Mouse (Mus musculus): ENCODE results near the gene Spsb1. TPM values are rescaled to one million over a fixed set of nuclear protein-coding genes. Genes with fewer than 3 reads are reported as not detected.

The Spsb1 gene
- polyA plus RNA-seq, 1 experiment from 2014 or later = 7.5 TPM

DNA sequence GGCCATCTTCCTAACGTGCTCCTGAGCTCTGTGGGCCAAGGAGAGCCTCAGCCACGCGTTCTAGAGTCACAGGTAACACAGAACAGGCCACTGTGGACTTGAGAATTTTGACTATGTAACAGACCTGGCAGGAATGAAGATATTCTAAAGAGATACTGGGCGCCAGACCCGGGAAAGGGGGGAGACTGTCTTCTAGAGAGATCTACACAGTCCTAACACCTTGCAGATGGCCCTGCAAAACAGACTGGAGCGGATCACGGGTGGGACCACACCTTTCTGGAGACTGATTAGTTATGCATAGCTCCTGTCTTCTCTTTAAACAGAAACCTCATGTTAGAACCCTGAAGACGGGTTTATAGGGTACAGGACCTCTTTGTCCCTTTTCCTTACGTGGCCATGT, 100.1 kb downstream of the Spsb1 start:
- Histone ChIP-seq H3K9ac (ENCODE audit: low read length) (peak overlapping the region; percentile 45), H3K27ac (ENCODE audit: low read depth, low read length) (peak overlapping the region; percentile 37; the same call in 1 of the 2 replicates), H3K4me2 (ENCODE audit: low read depth, low read length, severe bottlenecking) (peak overlapping the region; percentile 55), H3K4me1 (replicated peaks; ENCODE audit: control insufficient read depth, insufficient read depth, low read length) (peaks cover 6% of the 10 kb centered on the region; the same call in 1 of the 2 replicates), H3K27me3 (ENCODE audit: control insufficient read depth, insufficient read depth, low read length) (no peaks in the 10 kb centered on the region), H3K9me3 (ENCODE audit: control insufficient read depth, low read length) (no peaks in the 10 kb centered on the region), H3K4me3 (ENCODE audit: low read depth, low read length) (peak overlapping the region; percentile 27), H3K36me3 (ENCODE audit: control insufficient read depth, insufficient read depth, low read length) (no peaks in the 10 kb centered on the region)
- no peak for ATAC-seq (replicated peaks; ENCODE audit: low FRiP score)
- 57% methylated on average over 9 of the region's 9 CpGs for WGBS
- DNase-seq (ENCODE audit: low spot score) = no peak

GRCm38 (mm10) chr4:149854301-149854708, 100.5 kb downstream of the Spsb1 start:
- peak; percentile 89 for ATAC-seq (replicated peaks; ENCODE audit: low FRiP score)
- Histone ChIP-seq H3K27ac (ENCODE audit: low read depth, low read length) (peak overlapping the region; percentile 37; the same call in 1 of the 2 replicates), H3K9ac (ENCODE audit: low read length) (peak overlapping the region; percentile 45)

DNA sequence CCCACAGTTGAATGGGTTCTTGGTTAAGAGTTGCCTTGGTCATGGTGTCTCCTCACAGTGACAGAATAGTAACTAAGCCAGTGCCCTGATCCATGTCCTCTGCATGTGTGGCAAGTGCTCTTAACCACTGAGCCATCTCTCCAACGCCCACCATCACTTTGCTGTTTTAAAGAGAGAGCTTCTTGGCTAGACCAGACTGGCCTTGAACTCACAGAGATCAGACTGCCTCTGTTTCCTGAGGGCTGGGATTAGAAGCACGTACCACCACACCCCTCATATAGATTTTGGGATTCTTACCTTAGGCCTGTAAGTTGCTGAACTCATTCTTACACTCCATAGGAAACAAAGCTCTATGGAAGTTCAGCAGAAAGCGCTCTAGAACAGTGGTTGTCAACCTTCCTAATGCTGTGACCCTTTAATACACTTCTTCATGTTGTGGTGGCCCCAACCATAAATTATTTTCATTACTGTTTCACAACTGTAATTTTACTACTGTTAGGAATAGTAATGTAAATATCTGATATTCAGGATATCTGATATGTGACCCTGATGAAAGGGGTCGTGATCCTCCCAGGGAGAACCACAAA, 101.1 kb downstream of the Spsb1 start:
- ATAC-seq (replicated peaks; ENCODE audit: low FRiP score) = no peak; the same call in 1 of the 2 replicates
- H3K9ac ChIP-seq (ENCODE audit: low read length) = no peak overlapping the region
- 0 out of 2 replicates have a peak overlapping the region, but pooled peaks have one; percentile 27 for H3K4me3 ChIP-seq (ENCODE audit: low read depth, low read length)
- no peaks in the 10 kb centered on the region for H3K36me3 ChIP-seq (ENCODE audit: control insufficient read depth, insufficient read depth, low read length)
- peak overlapping the region; percentile 55; the same call in 1 of the 2 replicates for H3K4me2 ChIP-seq (ENCODE audit: low read depth, low read length, severe bottlenecking)
- no peaks in the 10 kb centered on the region for H3K9me3 ChIP-seq (ENCODE audit: control insufficient read depth, low read length)
- no peak for DNase-seq (ENCODE audit: low spot score)
- no peak overlapping the region for H3K27ac ChIP-seq (ENCODE audit: low read depth, low read length)
- H3K4me1 ChIP-seq (replicated peaks; ENCODE audit: control insufficient read depth, insufficient read depth, low read length) = peaks cover 6% of the 10 kb centered on the region; the same call in 1 of the 2 replicates
- H3K27me3 ChIP-seq (ENCODE audit: control insufficient read depth, insufficient read depth, low read length) = no peaks in the 10 kb centered on the region
- 62% methylated on average over 4 of the region's 4 CpGs for WGBS

More at GRCm38 (mm10) chr4:149854301-149854708, 100.5 kb downstream of the Spsb1 start:
- no peaks in the 10 kb centered on the region for H3K9me3 ChIP-seq (ENCODE audit: control insufficient read depth, low read length)
- H3K36me3 ChIP-seq (ENCODE audit: control insufficient read depth, insufficient read depth, low read length) = no peaks in the 10 kb centered on the region
- H3K4me1 ChIP-seq (replicated peaks; ENCODE audit: control insufficient read depth, insufficient read depth, low read length) = peaks cover 6% of the 10 kb centered on the region; the same call in 1 of the 2 replicates
- peak overlapping the region; percentile 55 for H3K4me2 ChIP-seq (ENCODE audit: low read depth, low read length, severe bottlenecking)
- under 1% methylated on average over 21 of the region's 21 CpGs for WGBS
- H3K27me3 ChIP-seq (ENCODE audit: control insufficient read depth, insufficient read depth, low read length) = no peaks in the 10 kb centered on the region
- H3K4me3 ChIP-seq (ENCODE audit: low read depth, low read length) = peak overlapping the region; percentile 27
- DNase-seq (ENCODE audit: low spot score) = peak; percentile 87

GRCm38 (mm10) chr4:149851554-149851953, 103.3 kb downstream of the Spsb1 start:
- H3K4me3 ChIP-seq (ENCODE audit: low read depth, low read length) = no peak overlapping the region
- H3K36me3 ChIP-seq (ENCODE audit: control insufficient read depth, insufficient read depth, low read length) = no peaks in the 10 kb centered on the region
- no peaks in the 10 kb centered on the region for H3K27me3 ChIP-seq (ENCODE audit: control insufficient read depth, insufficient read depth, low read length)
- H3K4me2 ChIP-seq (ENCODE audit: low read depth, low read length, severe bottlenecking) = no peak overlapping the region
- no peaks in the 10 kb centered on the region for H3K9me3 ChIP-seq (ENCODE audit: control insufficient read depth, low read length)
- 86% methylated on average over 8 of the region's 8 CpGs for WGBS
- H3K27ac ChIP-seq (ENCODE audit: low read depth, low read length) = no peak overlapping the region
- H3K4me1 ChIP-seq (replicated peaks; ENCODE audit: control insufficient read depth, insufficient read depth, low read length) = peaks cover 6% of the 10 kb centered on the region; the same call in 1 of the 2 replicates
- DNase-seq (ENCODE audit: low spot score) (no peak), ATAC-seq (replicated peaks; ENCODE audit: low FRiP score) (no peak)
- H3K9ac ChIP-seq (ENCODE audit: low read length) = no peak overlapping the region

- no peaks in the 10 kb centered on the region for H3K36me3 ChIP-seq (ENCODE audit: control insufficient read depth, insufficient read depth, low read length)
- peaks cover 6% of the 10 kb centered on the region; the same call in 1 of the 2 replicates for H3K4me1 ChIP-seq (replicated peaks; ENCODE audit: control insufficient read depth, insufficient read depth, low read length)
- no peak for DNase-seq (ENCODE audit: low spot score)
- no peak for ATAC-seq (replicated peaks; ENCODE audit: low FRiP score)
- H3K9ac ChIP-seq (ENCODE audit: low read length) = no peak overlapping the region
- no peaks in the 10 kb centered on the region for H3K9me3 ChIP-seq (ENCODE audit: control insufficient read depth, low read length)
- H3K4me2 ChIP-seq (ENCODE audit: low read depth, low read length, severe bottlenecking) = no peak overlapping the region
- no peak overlapping the region for H3K27ac ChIP-seq (ENCODE audit: low read depth, low read length)
- 77% methylated on average over 10 of the region's 10 CpGs for WGBS
- H3K27me3 ChIP-seq (ENCODE audit: control insufficient read depth, insufficient read depth, low read length) = no peaks in the 10 kb centered on the region
- no peak overlapping the region for H3K4me3 ChIP-seq (ENCODE audit: low read depth, low read length)
Observed at GRCm38 (mm10) chr4:149850674-149851073, 104.2 kb downstream of the Spsb1 start.

DNA sequence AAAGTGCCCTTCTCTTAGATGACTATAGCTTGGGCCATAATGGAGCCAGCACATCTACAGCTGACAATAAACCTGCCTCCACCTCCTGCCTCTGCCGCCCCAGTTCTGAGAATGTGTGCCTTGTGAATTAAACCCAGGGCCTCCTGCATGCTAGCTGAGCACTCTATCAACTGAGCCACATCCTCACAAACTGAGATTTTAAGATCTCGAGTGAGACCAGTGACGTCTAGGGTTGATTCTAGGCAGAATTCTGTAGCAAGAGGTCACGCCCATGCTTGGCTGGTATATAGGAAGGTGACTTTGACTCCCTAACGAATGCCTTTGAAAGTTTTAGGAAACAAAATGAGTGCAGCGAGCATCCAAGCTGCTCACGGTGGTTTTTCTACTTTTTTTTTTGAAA, 104.8 kb downstream of the Spsb1 start:
- Histone ChIP-seq H3K4me3 (ENCODE audit: low read depth, low read length) (no peak overlapping the region), H3K9me3 (ENCODE audit: control insufficient read depth, low read length) (no peaks in the 10 kb centered on the region), H3K4me2 (ENCODE audit: low read depth, low read length, severe bottlenecking) (no peak overlapping the region), H3K4me1 (replicated peaks; ENCODE audit: control insufficient read depth, insufficient read depth, low read length) (peaks cover 6% of the 10 kb centered on the region; the same call in 1 of the 2 replicates), H3K27me3 (ENCODE audit: control insufficient read depth, insufficient read depth, low read length) (no peaks in the 10 kb centered on the region), H3K9ac (ENCODE audit: low read length) (no peak overlapping the region), H3K36me3 (ENCODE audit: control insufficient read depth, insufficient read depth, low read length) (no peaks in the 10 kb centered on the region), H3K27ac (ENCODE audit: low read depth, low read length) (no peak overlapping the region)
- ATAC-seq (replicated peaks; ENCODE audit: low FRiP score) (no peak), DNase-seq (ENCODE audit: low spot score) (no peak)
- WGBS = 89% methylated on average over 7 of the region's 7 CpGs

DNA sequence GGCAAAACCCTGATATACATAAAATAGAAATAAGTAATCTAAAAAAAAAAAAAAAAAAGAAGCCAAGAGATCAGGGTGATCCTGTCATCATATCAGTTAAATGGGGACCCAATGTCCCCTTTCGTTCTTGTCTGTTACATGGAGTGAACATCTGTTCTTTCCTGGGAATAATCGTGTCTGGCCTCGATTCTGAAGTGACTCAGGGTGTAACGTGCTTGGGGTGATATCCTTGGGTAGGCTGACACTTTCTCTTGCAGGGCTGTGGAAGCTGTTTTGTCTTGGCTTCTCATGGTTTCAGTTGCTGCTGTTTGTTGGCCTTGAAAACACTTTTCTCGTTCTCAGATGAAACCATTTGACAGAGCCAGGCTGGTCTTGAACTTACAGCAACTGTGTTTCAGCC, 105.8 kb downstream of the Spsb1 start:
- no peak for ATAC-seq (replicated peaks; ENCODE audit: low FRiP score)
- Histone ChIP-seq H3K4me2 (ENCODE audit: low read depth, low read length, severe bottlenecking) (no peak overlapping the region), H3K4me1 (replicated peaks; ENCODE audit: control insufficient read depth, insufficient read depth, low read length) (peaks cover under 1% of the 10 kb centered on the region; the same call in 1 of the 2 replicates), H3K4me3 (ENCODE audit: low read depth, low read length) (no peak overlapping the region), H3K36me3 (ENCODE audit: control insufficient read depth, insufficient read depth, low read length) (no peaks in the 10 kb centered on the region), H3K27me3 (ENCODE audit: control insufficient read depth, insufficient read depth, low read length) (no peaks in the 10 kb centered on the region), H3K9ac (ENCODE audit: low read length) (no peak overlapping the region), H3K27ac (ENCODE audit: low read depth, low read length) (no peak overlapping the region), H3K9me3 (ENCODE audit: control insufficient read depth, low read length) (no peaks in the 10 kb centered on the region)
- DNase-seq (ENCODE audit: low spot score) = no peak
- 93% methylated on average over 5 of the region's 5 CpGs for WGBS

DNA sequence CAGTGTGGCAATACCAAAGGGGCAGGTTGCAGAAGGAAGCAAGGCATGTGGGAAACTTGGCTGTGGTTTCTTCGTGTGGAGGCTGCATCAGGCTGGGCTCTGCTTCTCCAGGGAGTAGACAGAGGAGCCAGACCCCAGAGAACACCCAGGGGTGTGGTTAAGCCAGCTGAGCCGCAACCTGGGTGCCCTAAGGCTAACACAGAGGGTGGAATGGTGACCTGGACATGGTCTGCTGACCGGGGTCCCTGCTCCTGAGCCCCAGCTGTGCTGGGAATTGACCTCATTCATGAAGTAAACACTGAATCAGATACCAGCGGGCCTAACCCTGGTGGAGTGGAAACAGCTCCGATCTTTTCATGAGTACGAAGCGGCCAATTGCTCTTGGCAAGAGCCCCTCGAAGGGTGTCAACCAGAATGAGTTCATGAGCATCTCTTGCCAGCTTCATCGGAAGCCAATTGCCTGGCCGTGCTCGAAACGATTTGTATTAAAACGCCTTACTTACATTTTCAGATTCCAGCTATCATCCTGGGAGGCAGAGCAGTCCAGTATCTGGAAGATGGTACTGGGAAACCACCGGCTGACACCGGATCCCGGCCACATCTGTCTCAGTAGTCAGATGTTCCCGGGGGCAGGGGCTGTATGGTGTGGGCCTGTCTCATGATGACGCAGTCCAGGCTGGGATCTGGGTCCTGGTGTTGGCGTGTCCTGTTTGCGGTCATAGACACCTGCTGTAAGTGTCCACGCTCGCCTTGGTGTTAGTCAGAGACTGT, 107.8 kb downstream of the Spsb1 start:
- Histone ChIP-seq H3K27me3 (ENCODE audit: control insufficient read depth, insufficient read depth, low read length) (no peaks in the 10 kb centered on the region), H3K36me3 (ENCODE audit: control insufficient read depth, insufficient read depth, low read length) (no peaks in the 10 kb centered on the region), H3K4me3 (ENCODE audit: low read depth, low read length) (no peak overlapping the region), H3K9ac (ENCODE audit: low read length) (no peak overlapping the region), H3K9me3 (ENCODE audit: control insufficient read depth, low read length) (no peaks in the 10 kb centered on the region), H3K27ac (ENCODE audit: low read depth, low read length) (no peak overlapping the region), H3K4me2 (ENCODE audit: low read depth, low read length, severe bottlenecking) (no peak overlapping the region), H3K4me1 (replicated peaks; ENCODE audit: control insufficient read depth, insufficient read depth, low read length) (no peaks in the 10 kb centered on the region; the same call in 1 of the 2 replicates)
- ATAC-seq (replicated peaks; ENCODE audit: low FRiP score) (no peak), DNase-seq (ENCODE audit: low spot score) (no peak)
- WGBS = 87% methylated on average over 22 of the region's 22 CpGs
